Mouse (Mus musculus) forebrain, embryonic 12.5 days (tissue): ENCODE data around the gene Rnpepl1. TPM values are rescaled to one million over a fixed set of nuclear protein-coding genes. Genes with fewer than 3 reads are reported as not detected.

ENCODE experiments used
- ATAC-seq: fragments of 200-750 bp; cut with Nextera tagmentation; 2 replicates; pipeline ENCODE4 v1.8.0; 2017; ENCODE audit warnings: moderate TSS enrichment; ENCODE audit not compliant: low FRiP score
- H3K27ac ChIP-seq: fragments of 300-500 bp; sonication (generic); 2 replicates; pipeline ENCODE4 v1.5.1; 2016; ENCODE audit warnings: mild to moderate bottlenecking
- H3K27me3 ChIP-seq: fragments of 300-500 bp; sonication (generic); 2 replicates; pipeline ENCODE4 v1.6.1; 2016; ENCODE audit warnings: mild to moderate bottlenecking
- H3K36me3 ChIP-seq: fragments of 300-500 bp; sonication (generic); replicated peaks from 2 replicates; pipeline ENCODE4 v1.6.1; 2016; ENCODE audit warnings: mild to moderate bottlenecking
- H3K4me1 ChIP-seq: fragments of 300-500 bp; sonication (generic); 2 replicates; pipeline ENCODE4 v1.6.1; 2016
- H3K4me2 ChIP-seq: fragments of 300-500 bp; sonication (generic); 2 replicates; pipeline ENCODE4 v1.6.1; 2016; ENCODE audit warnings: mild to moderate bottlenecking, moderate library complexity
- H3K4me3 ChIP-seq: fragments of 300-500 bp; sonication (generic); replicated peaks from 2 replicates; pipeline ENCODE4 v1.5.1; 2016; ENCODE audit warnings: mild to moderate bottlenecking
- H3K9ac ChIP-seq: fragments of 300-500 bp; sonication (generic); 2 replicates; pipeline ENCODE4 v1.6.1; 2016; ENCODE audit warnings: mild to moderate bottlenecking
- H3K9me3 ChIP-seq: fragments of 300-500 bp; sonication (generic); 2 replicates; pipeline ENCODE4 v1.6.1; 2016
- WGBS: fragments of 180-500 bp; shearing (Covaris S2); methylation state at CpG from one replicate; pipeline ENCODE4 v1.1.7; 2016; 5-methylcytosine and 5-hydroxymethylcytosine counted together
- polyA plus RNA-seq: library from polyadenylated mRNA; unstranded; fragments of >200 nt; fragmentation: Nextera tagmentation; extraction: Ambion mirVana; gene quantifications from 2 replicates; pipeline ENCODE4 v1.2.1, GENCODE M21; 2016

Gene Rnpepl1
- polyA plus RNA-seq, 1 experiment from 2014 or later: 34.6 TPM

DNA sequence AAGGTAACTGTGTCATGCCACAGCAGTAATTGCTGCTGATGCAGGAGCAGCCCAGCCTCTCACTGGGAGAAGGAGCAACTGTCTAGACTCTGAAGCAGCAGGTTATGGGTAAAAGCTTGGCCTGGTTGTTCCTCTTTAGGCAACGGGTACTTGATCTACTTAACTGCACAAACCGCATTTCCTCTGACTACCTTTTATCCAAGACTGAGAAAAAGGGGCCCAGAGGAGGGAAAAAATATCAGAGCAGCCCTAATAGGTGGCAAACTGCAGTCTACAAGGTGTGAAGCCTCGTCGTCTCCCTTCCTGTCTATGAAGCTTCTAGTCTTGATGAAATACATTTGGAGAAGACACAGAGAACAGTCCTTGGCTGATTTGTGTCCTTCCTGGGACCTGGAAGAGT is 23.0 kb downstream of the Rnpepl1 start:
- WGBS: 82% methylated on average over 4 of the region's 4 CpGs
- H3K9ac ChIP-seq: peak overlapping the region; percentile 82
- H3K4me2 ChIP-seq: peak overlapping the region; percentile 83
- peaks cover 11% of the 10 kb centered on the region for H3K36me3 ChIP-seq
- H3K27me3 ChIP-seq: peaks cover 5% of the 10 kb centered on the region; the same call in 1 of the 2 replicates
- peaks cover 34% of the 10 kb centered on the region for H3K4me1 ChIP-seq
- ATAC-seq: no peak
- H3K4me3 ChIP-seq: peak overlapping the region; percentile 77
- no peaks in the 10 kb centered on the region for H3K9me3 ChIP-seq
- peak overlapping the region; percentile 97 for H3K27ac ChIP-seq

DNA sequence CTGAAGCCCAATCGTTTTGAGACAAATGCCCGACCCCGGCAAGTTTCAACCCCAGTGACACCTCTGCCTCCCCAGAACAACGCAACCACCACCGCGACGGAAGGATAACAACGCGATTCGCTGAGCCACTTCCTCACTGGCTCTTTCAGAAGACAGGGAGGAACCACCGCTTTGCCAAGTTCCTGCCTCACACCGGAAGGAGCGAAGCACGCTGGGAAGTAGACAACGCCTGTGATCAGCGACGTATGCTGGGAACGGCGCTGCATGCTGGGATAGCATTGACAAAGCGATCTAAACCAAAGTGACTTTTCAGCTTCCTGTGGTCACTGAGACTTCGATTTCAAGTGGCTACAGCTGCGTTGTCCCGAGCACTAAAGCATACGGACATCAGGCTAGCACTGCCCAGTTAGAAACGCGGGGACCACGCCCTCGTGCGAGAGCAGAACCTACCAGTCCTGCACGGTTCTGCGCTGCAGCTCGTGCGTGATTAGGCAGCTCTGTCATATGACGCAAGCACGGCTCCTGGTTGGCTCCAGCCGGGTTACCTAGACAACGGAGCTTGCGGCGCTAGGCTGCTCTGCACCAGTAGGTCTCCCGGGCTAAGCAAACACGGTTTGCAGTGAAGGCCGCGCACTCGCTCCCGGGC is 23.7 kb downstream of the Rnpepl1 start, which contains the start of gene Capn10:
Capn10 (plus strand) TSS at position 195 of the 646 bp plus-strand sequence.
- Histone ChIP-seq H3K9me3 (no peaks in the 10 kb centered on the region), H3K27ac (peak within 1 kb of the TSS; percentile 97), H3K4me3 (peak within 1 kb of the TSS; percentile 77), H3K4me1 (peaks cover 34% of the 10 kb centered on the region), H3K36me3 (peaks cover 18% of the 10 kb centered on the region), H3K4me2 (peak within 1 kb of the TSS; percentile 83), H3K27me3 (peaks cover 5% of the 10 kb centered on the region; the same call in 1 of the 2 replicates), H3K9ac (peak within 1 kb of the TSS; percentile 82)
- WGBS: 0% methylated on average over 45 of the region's 45 CpGs
- peak; percentile 100 for ATAC-seq

GRCm38 (mm10) chr1:92935054-92935962 is 24.7 kb downstream of the Rnpepl1 start:
- H3K27ac ChIP-seq: peak overlapping the region; percentile 97
- 22% methylated on average over 10 of the region's 10 CpGs for WGBS
- H3K9ac ChIP-seq: peak overlapping the region; percentile 82
- H3K27me3 ChIP-seq: 0 out of 2 replicates have a peak, but pooled peaks cover 5% of the 10 kb centered on the region
- peak overlapping the region; percentile 83 for H3K4me2 ChIP-seq
- peaks cover 28% of the 10 kb centered on the region for H3K36me3 ChIP-seq
- peaks cover 34% of the 10 kb centered on the region for H3K4me1 ChIP-seq
- H3K9me3 ChIP-seq: no peaks in the 10 kb centered on the region
- ATAC-seq: no peak
- peak overlapping the region; percentile 77 for H3K4me3 ChIP-seq

GRCm38 (mm10) chr1:92935977-92936376 is 25.4 kb downstream of the Rnpepl1 start:
- H3K36me3 ChIP-seq: peaks cover 33% of the 10 kb centered on the region
- H3K27me3 ChIP-seq: 0 out of 2 replicates have a peak, but pooled peaks cover 5% of the 10 kb centered on the region
- H3K4me2 ChIP-seq: peak overlapping the region; percentile 83
- H3K9me3 ChIP-seq: no peaks in the 10 kb centered on the region
- no peak for ATAC-seq
- 0 out of 2 replicates have a peak overlapping the region, but pooled peaks have one; percentile 9 for H3K27ac ChIP-seq
- 65% methylated on average over 2 of the region's 2 CpGs for WGBS
- peaks cover 34% of the 10 kb centered on the region for H3K4me1 ChIP-seq
- H3K4me3 ChIP-seq: peak overlapping the region; percentile 77
- peak overlapping the region; percentile 47; the same call in 1 of the 2 replicates for H3K9ac ChIP-seq

DNA sequence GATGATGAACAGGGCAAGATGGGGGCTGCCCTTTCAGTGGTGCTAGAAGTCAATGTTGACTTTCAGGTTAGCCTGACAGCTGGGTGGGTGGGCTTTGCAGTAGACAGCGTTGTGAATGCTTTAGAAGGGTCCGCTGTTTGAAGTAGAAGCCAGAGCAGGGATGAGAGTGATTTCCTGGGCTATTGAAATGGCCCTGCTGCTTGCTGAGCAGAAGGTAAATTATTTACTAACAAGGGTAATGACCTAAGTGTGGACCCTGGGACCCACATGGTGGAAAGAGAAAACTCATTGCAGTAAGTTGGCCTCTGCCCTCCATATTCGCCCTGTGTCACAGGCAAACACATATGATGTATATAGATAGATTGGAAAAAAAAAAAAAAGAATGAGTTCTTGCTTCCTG is 25.9 kb downstream of the Rnpepl1 start:
- H3K9me3 ChIP-seq: no peaks in the 10 kb centered on the region
- no peak for ATAC-seq
- H3K27ac ChIP-seq: no peak overlapping the region
- peak overlapping the region; percentile 83 for H3K4me2 ChIP-seq
- H3K4me3 ChIP-seq: no peak overlapping the region
- H3K4me1 ChIP-seq: peaks cover 34% of the 10 kb centered on the region
- H3K9ac ChIP-seq: peak overlapping the region; percentile 47; the same call in 1 of the 2 replicates
- 0 out of 2 replicates have a peak, but pooled peaks cover 5% of the 10 kb centered on the region for H3K27me3 ChIP-seq
- peaks cover 36% of the 10 kb centered on the region for H3K36me3 ChIP-seq
- WGBS: 84% methylated on average over 3 of the region's 3 CpGs

DNA sequence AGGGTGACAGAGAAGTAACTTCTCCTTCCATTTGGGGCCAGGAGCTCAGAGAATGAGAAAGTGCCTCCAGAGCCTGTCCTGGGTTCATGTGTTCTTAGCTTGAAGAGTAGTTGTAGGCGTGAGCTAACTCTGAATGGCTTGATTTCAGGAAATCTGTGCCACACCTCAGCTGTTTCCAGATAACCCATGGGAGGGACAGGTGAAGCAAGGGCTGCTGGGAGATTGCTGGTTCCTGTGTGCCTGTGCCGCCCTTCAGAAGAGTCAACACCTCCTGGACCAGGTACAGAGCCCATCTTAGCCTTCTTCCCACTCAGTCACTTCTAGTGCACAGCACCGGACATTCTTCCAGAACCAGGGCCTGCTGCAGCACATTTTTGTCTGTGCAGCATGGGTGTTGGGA is 27.2 kb downstream of the Rnpepl1 start:
- no peak overlapping the region for H3K4me2 ChIP-seq
- ATAC-seq: no peak
- WGBS: 92% methylated on average over 3 of the region's 3 CpGs
- peaks cover 34% of the 10 kb centered on the region for H3K4me1 ChIP-seq
- H3K27me3 ChIP-seq: no peaks in the 10 kb centered on the region
- peaks cover 49% of the 10 kb centered on the region for H3K36me3 ChIP-seq
- H3K27ac ChIP-seq: no peak overlapping the region
- H3K9ac ChIP-seq: no peak overlapping the region
- H3K4me3 ChIP-seq: no peak overlapping the region
- no peaks in the 10 kb centered on the region for H3K9me3 ChIP-seq

DNA sequence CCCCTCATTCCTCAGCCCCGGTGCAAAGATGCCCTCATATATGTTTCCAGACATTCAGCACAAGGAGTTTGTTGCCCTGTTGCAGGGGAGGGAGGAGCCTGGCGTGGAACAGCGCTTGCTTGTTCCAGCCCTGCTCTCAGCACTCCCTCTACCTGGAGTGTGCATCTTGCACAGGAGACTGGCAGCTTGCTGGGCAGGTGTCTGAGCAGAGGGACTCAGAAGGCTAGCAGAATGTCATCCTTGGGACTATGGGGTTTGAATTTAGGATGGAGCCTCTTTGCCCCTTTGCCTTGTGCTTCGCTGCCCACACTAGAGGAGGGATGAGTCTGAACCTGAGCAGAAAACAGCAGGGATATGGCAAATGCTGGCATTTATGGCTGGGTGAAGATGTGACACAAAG is 29.2 kb downstream of the Rnpepl1 start:
- peaks cover 26% of the 10 kb centered on the region for H3K4me1 ChIP-seq
- H3K4me2 ChIP-seq: no peak overlapping the region
- H3K36me3 ChIP-seq: peaks cover 68% of the 10 kb centered on the region
- 96% methylated on average over 4 of the region's 4 CpGs for WGBS
- H3K27me3 ChIP-seq: no peaks in the 10 kb centered on the region
- H3K4me3 ChIP-seq: no peak overlapping the region
- H3K9ac ChIP-seq: no peak overlapping the region
- H3K9me3 ChIP-seq: no peaks in the 10 kb centered on the region
- ATAC-seq: no peak
- H3K27ac ChIP-seq: no peak overlapping the region

- WGBS: 94% methylated on average over 19 of the region's 19 CpGs
- H3K4me1 ChIP-seq: no peaks in the 10 kb centered on the region
- peaks cover 96% of the 10 kb centered on the region for H3K36me3 ChIP-seq
- H3K9me3 ChIP-seq: no peaks in the 10 kb centered on the region
- no peak overlapping the region for H3K9ac ChIP-seq
- H3K4me3 ChIP-seq: no peak overlapping the region
- H3K4me2 ChIP-seq: no peak overlapping the region
- ATAC-seq: no peak
- H3K27ac ChIP-seq: no peak overlapping the region
- H3K27me3 ChIP-seq: no peaks in the 10 kb centered on the region
Observed at GRCm38 (mm10) chr1:92943219-92943989, 32.8 kb downstream of the Rnpepl1 start.

- Histone ChIP-seq H3K27me3 (no peaks in the 10 kb centered on the region), H3K36me3 (peaks cover 70% of the 10 kb centered on the region), H3K4me3 (no peak overlapping the region), H3K4me1 (no peaks in the 10 kb centered on the region), H3K4me2 (no peak overlapping the region), H3K9me3 (no peaks in the 10 kb centered on the region), H3K27ac (no peak overlapping the region), H3K9ac (no peak overlapping the region)
- 96% methylated on average over 3 of the region's 3 CpGs for WGBS
- ATAC-seq: no peak
Observed at GRCm38 (mm10) chr1:92947966-92948365, 37.4 kb downstream of the Rnpepl1 start.

- Histone ChIP-seq H3K4me1 (no peaks in the 10 kb centered on the region), H3K4me2 (no peak overlapping the region), H3K36me3 (peaks cover 56% of the 10 kb centered on the region), H3K27me3 (no peaks in the 10 kb centered on the region), H3K4me3 (no peak overlapping the region), H3K9me3 (no peaks in the 10 kb centered on the region), H3K9ac (no peak overlapping the region), H3K27ac (no peak overlapping the region)
- WGBS: 59% methylated on average over 6 of the region's 6 CpGs
- no peak for ATAC-seq
Observed at GRCm38 (mm10) chr1:92949426-92949825, 38.8 kb downstream of the Rnpepl1 start.

- Histone ChIP-seq H3K4me2 (no peak within 1 kb of the TSS), H3K9me3 (no peaks in the 10 kb centered on the region), H3K4me3 (no peak within 1 kb of the TSS), H3K27me3 (no peaks in the 10 kb centered on the region), H3K36me3 (peaks cover 44% of the 10 kb centered on the region), H3K4me1 (no peaks in the 10 kb centered on the region), H3K27ac (no peak within 1 kb of the TSS), H3K9ac (no peak within 1 kb of the TSS)
- 86% methylated on average over 5 of the region's 5 CpGs for WGBS
- ATAC-seq: no peak
Observed at GRCm38 (mm10) chr1:92950607-92951006, 40.0 kb downstream of the Rnpepl1 start, which contains the start of gene Gpr35. Gene Gpr35 (plus strand): TSS chr1:92950865.

DNA sequence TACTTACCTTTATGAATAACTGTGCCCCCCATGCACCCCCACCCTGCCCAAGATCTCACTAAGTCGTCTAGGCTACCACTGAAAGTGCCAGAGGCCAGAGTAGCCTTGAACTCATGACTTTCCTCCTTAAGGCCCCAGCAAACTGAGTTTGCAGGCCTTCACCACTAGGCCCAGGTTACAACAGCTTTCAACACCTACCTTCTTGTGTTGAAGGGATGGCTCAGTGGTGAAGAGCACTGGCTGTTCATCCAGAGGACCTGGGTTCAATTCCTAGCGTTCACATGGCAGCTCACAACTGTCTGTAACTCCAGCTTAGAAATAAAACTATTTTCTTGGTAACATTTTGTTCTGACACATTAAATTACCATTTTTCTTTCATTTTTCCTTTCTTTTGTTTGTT is 43.1 kb downstream of the Rnpepl1 start:
- H3K9me3 ChIP-seq: no peaks in the 10 kb centered on the region
- no peaks in the 10 kb centered on the region for H3K4me1 ChIP-seq
- no peak overlapping the region for H3K27ac ChIP-seq

More for the DNA sequence above, 43.1 kb downstream of the Rnpepl1 start:
- H3K36me3 ChIP-seq: peaks cover 14% of the 10 kb centered on the region
- no peak overlapping the region for H3K9ac ChIP-seq
- H3K27me3 ChIP-seq: no peaks in the 10 kb centered on the region
- 79% methylated on average over 2 of the region's 2 CpGs for WGBS
- ATAC-seq: no peak
- H3K4me3 ChIP-seq: no peak overlapping the region
- H3K4me2 ChIP-seq: no peak overlapping the region
